Mouse (Mus musculus) intestine, embryonic 16.5 days (tissue): ENCODE measurements at regions not wholly inside any gene's neighbourhood (a gene's known extent, or its start where the extent isn't known, plus 50 kb on each side); places are given as distances from the start of the nearest gene placed in this dataset.

Experiments
- ATAC-seq: fragments of 200-750 bp; cut with Nextera tagmentation; 2 replicates; pipeline ENCODE4 v1.8.0; 2017; ENCODE audit warnings: moderate TSS enrichment, moderate library complexity
- H3K27ac ChIP-seq: fragments of 300-500 bp; sonication (generic); 2 replicates; pipeline ENCODE4 v1.5.1; 2014; ENCODE audit warnings: mild to moderate bottlenecking, low read length
- H3K27me3 ChIP-seq: fragments of 300-500 bp; sonication (generic); replicated peaks from 2 replicates; pipeline ENCODE4 v1.6.1; 2014; ENCODE audit warnings: low read length, control low read depth, mixed read lengths; ENCODE audit not compliant: control insufficient read depth, insufficient read depth
- H3K36me3 ChIP-seq: fragments of 300-500 bp; sonication (generic); 2 replicates; pipeline ENCODE4 v1.6.1; 2014; ENCODE audit warnings: low read length, control low read depth; ENCODE audit not compliant: control insufficient read depth, insufficient read depth
- H3K4me1 ChIP-seq: fragments of 300-500 bp; sonication (generic); 2 replicates; pipeline ENCODE4 v1.6.1; 2014; ENCODE audit warnings: low read length, control low read depth, mixed read lengths; ENCODE audit not compliant: control insufficient read depth, insufficient read depth
- H3K4me2 ChIP-seq: fragments of 300-500 bp; sonication (generic); 2 replicates; pipeline ENCODE4 v1.6.1; 2014; ENCODE audit warnings: low read depth, low read length, control low read depth
- H3K4me3 ChIP-seq: fragments of 300-500 bp; sonication (generic); 2 replicates; pipeline ENCODE4 v1.5.1; 2014; ENCODE audit warnings: mild to moderate bottlenecking, low read length
- H3K9ac ChIP-seq: fragments of 300-500 bp; sonication (generic); 2 replicates; pipeline ENCODE4 v1.6.1; 2014; ENCODE audit warnings: low read depth, low read length
- H3K9me3 ChIP-seq: fragments of 300-500 bp; sonication (generic); 2 replicates; pipeline ENCODE4 v1.6.1; 2016; ENCODE audit warnings: low read length, control low read depth; ENCODE audit not compliant: control insufficient read depth
- WGBS: fragments of 180-500 bp; shearing (Covaris S2); extraction: QIAGEN DNeasy Blood & Tissue Kit; methylation state at CpG from one replicate; pipeline ENCODE4 v1.1.7; 2014; 5-methylcytosine and 5-hydroxymethylcytosine counted together

GRCm38 (mm10) chr14:97170841-97171240 is 651.9 kb upstream of the Klhl1 start:
- H3K4me1 ChIP-seq: no peaks in the 10 kb centered on the region
- H3K27ac ChIP-seq: no peak overlapping the region
- H3K9me3 ChIP-seq: no peaks in the 10 kb centered on the region
- no peak overlapping the region for H3K4me3 ChIP-seq
- WGBS: 74% methylated on average over 2 of the region's 2 CpGs
- H3K36me3 ChIP-seq: no peaks in the 10 kb centered on the region
- H3K27me3 ChIP-seq: no peaks in the 10 kb centered on the region
- ATAC-seq: no peak
- no peak overlapping the region for H3K4me2 ChIP-seq
- H3K9ac ChIP-seq: no peak overlapping the region

DNA sequence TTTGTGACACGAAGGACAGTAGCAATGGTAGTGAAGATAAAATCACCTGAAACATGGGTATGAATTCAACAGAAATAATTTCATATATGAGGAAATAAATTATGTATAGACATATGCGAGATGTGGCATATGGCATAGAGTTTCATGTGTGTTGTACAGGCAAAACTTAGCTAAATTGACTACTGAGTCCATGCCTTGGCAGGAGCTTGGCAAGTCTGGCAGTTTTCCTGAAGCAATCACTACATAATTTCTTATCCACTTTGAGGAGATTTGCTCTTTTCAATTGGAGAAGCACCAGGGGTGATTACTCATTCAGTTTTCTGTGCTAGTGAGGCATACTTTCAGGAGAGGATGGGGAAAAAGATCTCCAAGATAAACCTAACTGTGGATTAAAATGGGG is 646.9 kb upstream of the Klhl1 start:
- no peak overlapping the region for H3K9ac ChIP-seq
- H3K9me3 ChIP-seq: no peaks in the 10 kb centered on the region
- H3K4me2 ChIP-seq: no peak overlapping the region
- no peaks in the 10 kb centered on the region for H3K4me1 ChIP-seq
- no peaks in the 10 kb centered on the region for H3K36me3 ChIP-seq
- no peak for ATAC-seq
- H3K4me3 ChIP-seq: no peak overlapping the region
- WGBS: 85% methylated on average over 2 of the region's 2 CpGs
- no peak overlapping the region for H3K27ac ChIP-seq
- H3K27me3 ChIP-seq: no peaks in the 10 kb centered on the region

DNA sequence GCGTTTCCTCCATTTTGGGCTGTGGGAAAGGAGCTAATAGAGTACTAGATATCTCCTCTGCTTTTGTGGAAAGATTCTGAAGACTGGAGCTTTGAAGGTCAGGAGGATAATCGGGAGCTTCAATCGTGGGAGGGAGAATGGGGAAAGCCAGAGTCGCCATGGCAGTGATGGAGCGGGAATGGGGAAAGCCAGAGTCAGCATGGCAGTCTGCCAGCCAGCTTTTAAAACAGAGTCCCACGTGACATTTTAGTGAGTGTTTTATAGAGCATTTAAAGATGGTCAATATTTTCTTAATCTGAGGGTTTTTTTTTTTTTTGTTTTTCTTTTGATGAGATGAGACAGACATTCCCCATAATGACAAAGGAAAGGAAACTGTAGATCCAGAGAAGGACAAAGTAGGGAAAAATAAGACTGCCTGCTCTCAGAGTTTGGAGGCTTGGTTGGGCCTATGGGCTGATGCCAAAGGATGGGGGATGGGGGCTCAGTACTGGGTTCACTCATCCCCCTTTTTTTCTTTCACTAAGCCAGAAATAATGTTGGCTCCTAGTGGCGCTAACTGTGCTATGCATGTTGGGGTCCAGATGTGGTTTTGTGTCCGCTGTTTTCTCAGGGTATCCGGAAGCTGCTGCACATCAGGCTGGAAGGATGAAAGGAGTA is 630.2 kb upstream of the Klhl1 start:
- Histone ChIP-seq H3K9me3 (no peaks in the 10 kb centered on the region), H3K36me3 (no peaks in the 10 kb centered on the region), H3K4me2 (no peak overlapping the region), H3K27ac (no peak overlapping the region), H3K4me3 (no peak overlapping the region), H3K27me3 (no peaks in the 10 kb centered on the region), H3K4me1 (no peaks in the 10 kb centered on the region), H3K9ac (no peak overlapping the region)
- WGBS: 83% methylated on average over 9 of the region's 9 CpGs
- ATAC-seq: no peak

DNA sequence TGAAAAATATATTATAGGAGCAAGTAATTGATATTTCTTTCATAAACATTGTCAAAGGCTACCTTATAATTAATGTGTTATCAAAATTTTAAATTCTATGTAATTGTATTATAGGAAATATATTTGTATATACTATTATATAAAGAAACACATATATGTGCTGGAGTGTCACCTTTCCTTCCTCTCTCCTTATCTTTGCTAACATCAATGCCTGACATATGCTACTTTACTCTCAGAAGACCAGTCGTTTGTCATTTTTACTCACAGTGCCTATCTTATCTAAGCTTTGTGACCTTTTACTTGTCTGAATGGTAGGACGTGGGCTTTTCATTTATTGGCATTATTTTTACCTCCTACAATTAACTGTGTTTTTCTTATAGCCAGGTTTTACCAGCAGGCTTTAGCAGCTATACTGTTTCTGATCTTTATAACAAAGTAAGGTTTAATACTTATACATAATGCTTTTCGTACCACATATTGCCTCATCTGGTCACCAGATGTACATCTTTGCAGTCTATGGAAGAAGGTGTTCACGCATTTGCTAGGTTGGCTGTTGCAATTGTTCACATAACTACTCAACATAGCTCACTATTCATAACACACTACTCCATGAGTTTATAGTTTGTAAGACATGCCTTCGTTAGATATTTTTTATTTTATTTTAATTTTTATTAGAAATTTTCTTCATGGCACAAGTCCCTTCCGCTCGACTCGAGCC is 597.2 kb upstream of the Klhl1 start:
- Histone ChIP-seq H3K9ac (no peak overlapping the region), H3K4me1 (no peaks in the 10 kb centered on the region), H3K9me3 (no peaks in the 10 kb centered on the region), H3K4me3 (no peak overlapping the region), H3K36me3 (no peaks in the 10 kb centered on the region), H3K27me3 (no peaks in the 10 kb centered on the region), H3K27ac (no peak overlapping the region), H3K4me2 (no peak overlapping the region)
- WGBS: 82% methylated on average over 8 of the region's 8 CpGs
- no peak for ATAC-seq

DNA sequence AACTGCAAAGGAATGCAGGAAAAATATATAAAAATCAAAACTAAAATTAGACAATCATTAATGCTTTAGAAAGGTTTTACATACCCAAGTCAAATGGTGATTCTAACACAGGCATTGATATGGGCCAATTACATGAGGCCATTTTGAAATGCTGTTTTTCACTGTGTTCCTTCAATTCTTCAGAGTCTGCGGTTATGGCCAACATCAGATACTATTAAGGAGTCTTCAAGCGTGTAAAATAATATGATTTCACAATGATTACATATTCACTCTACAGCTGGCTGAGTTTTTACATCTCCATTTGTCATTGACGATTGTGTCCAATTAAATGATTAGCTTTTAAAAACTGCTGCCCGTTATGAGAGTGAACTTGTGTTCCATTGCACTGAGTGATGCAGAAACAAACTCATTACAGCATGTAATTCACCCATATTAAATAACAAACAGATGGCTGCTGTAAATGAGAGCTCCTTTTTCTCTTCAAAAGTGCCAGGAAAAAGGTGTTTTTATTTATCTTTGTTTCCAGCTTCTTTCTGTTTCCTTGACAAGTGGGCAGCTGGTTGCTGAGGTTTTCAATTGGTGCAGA is 582.3 kb upstream of the Klhl1 start:
- Histone ChIP-seq H3K9me3 (no peaks in the 10 kb centered on the region), H3K4me3 (no peak overlapping the region), H3K36me3 (no peaks in the 10 kb centered on the region), H3K27me3 (no peaks in the 10 kb centered on the region), H3K27ac (no peak overlapping the region), H3K4me2 (no peak overlapping the region), H3K9ac (no peak overlapping the region), H3K4me1 (no peaks in the 10 kb centered on the region)
- ATAC-seq: no peak
- 76% methylated on average over 4 of the region's 4 CpGs for WGBS

DNA sequence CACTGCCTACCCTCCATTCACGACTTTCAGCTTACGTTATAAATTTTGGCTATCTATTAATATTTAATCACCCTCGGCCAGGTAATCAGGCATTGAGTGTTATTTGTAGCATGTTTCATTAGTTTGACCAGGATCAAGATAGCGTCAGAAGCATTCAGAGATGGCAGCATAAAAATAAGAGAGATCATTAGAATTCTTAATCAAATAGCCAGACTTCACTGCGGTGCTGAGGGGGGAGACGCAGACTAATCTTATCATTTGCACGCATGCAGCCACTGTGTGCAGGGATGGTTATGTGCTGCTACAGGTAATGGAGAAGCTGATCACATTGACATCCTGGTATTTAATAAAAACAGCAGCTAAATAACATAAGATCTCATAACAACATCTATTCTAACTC is 574.5 kb upstream of the Klhl1 start:
- H3K9ac ChIP-seq: no peak overlapping the region
- no peaks in the 10 kb centered on the region for H3K36me3 ChIP-seq
- no peak for ATAC-seq
- H3K27me3 ChIP-seq: no peaks in the 10 kb centered on the region
- H3K4me2 ChIP-seq: no peak overlapping the region
- H3K27ac ChIP-seq: no peak overlapping the region
- no peak overlapping the region for H3K4me3 ChIP-seq
- no peaks in the 10 kb centered on the region for H3K4me1 ChIP-seq
- WGBS: 83% methylated on average over 7 of the region's 7 CpGs
- no peaks in the 10 kb centered on the region for H3K9me3 ChIP-seq

- H3K4me3 ChIP-seq: no peak overlapping the region
- no peaks in the 10 kb centered on the region for H3K4me1 ChIP-seq
- H3K9me3 ChIP-seq: no peaks in the 10 kb centered on the region
- no peak overlapping the region for H3K4me2 ChIP-seq
- no peak overlapping the region for H3K27ac ChIP-seq
- ATAC-seq: no peak
- WGBS: 81% methylated on average over 4 of the region's 4 CpGs
- H3K9ac ChIP-seq: no peak overlapping the region
- H3K27me3 ChIP-seq: no peaks in the 10 kb centered on the region
- H3K36me3 ChIP-seq: no peaks in the 10 kb centered on the region
Measured at GRCm38 (mm10) chr14:97088863-97089262, 570.0 kb upstream of the Klhl1 start.

DNA sequence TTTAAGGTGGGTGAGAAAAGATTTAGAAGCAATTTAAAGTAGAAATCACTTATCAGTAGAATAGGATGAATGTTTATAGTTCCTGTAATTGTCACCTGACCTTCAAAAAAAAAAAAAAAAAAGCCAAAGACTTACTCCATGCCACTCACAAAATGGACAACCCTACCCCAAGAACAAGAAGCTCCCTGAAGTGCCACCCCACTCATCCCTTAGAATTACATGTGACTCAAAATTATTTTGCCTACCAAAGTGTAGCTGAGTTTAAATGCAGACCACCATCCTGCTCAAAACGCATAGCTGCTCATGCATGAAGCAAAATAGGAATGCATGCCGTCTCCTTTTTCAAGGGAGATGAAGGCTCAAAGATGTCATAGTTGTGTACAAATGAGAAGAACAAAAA is 568.4 kb upstream of the Klhl1 start:
- Histone ChIP-seq H3K4me1 (no peaks in the 10 kb centered on the region), H3K4me2 (no peak overlapping the region), H3K27ac (no peak overlapping the region), H3K9me3 (no peaks in the 10 kb centered on the region), H3K4me3 (no peak overlapping the region), H3K27me3 (no peaks in the 10 kb centered on the region), H3K9ac (no peak overlapping the region), H3K36me3 (no peaks in the 10 kb centered on the region)
- no peak for ATAC-seq
- 65% methylated on average over 2 of the region's 2 CpGs for WGBS

GRCm38 (mm10) chr14:97086363-97087309 is 567.7 kb upstream of the Klhl1 start:
- Histone ChIP-seq H3K4me2 (no peak overlapping the region), H3K27me3 (no peaks in the 10 kb centered on the region), H3K4me1 (no peaks in the 10 kb centered on the region), H3K27ac (no peak overlapping the region), H3K9ac (no peak overlapping the region), H3K4me3 (no peak overlapping the region), H3K36me3 (no peaks in the 10 kb centered on the region), H3K9me3 (no peaks in the 10 kb centered on the region)
- 72% methylated on average over 5 of the region's 5 CpGs for WGBS
- ATAC-seq: no peak
